Mouse (Mus musculus) testis, adult 2 months (tissue): ENCODE data around the gene Mogat2. TPM values are rescaled to one million over a fixed set of nuclear protein-coding genes. Genes with fewer than 3 reads are reported as not detected.

ENCODE experiments used
- H3K27ac ChIP-seq: fragments of 200-500 bp; 2 replicates; pipeline ENCODE4 v1.5.1; 2012; ENCODE audit warnings: low read depth, low read length; ENCODE audit not compliant: control insufficient read depth, insufficient read depth
- H3K27me3 ChIP-seq: fragments of 200-500 bp; 2 replicates; pipeline ENCODE4 v1.6.1; 2012; ENCODE audit warnings: mild to moderate bottlenecking, low read length, moderate library complexity; ENCODE audit not compliant: control insufficient read depth, insufficient read depth
- H3K36me3 ChIP-seq: fragments of 200-500 bp; 2 replicates; pipeline ENCODE4 v1.6.1; 2012; ENCODE audit warnings: mild to moderate bottlenecking, low read length; ENCODE audit not compliant: control insufficient read depth, insufficient read depth
- H3K4me1 ChIP-seq: fragments of 200-500 bp; 2 replicates; pipeline ENCODE4 v1.6.1; 2012; ENCODE audit warnings: low read length; ENCODE audit not compliant: control insufficient read depth, insufficient read depth
- H3K4me3 ChIP-seq: fragments of 200-500 bp; 2 replicates; pipeline ENCODE4 v1.5.1; 2012; ENCODE audit warnings: low read depth, mild to moderate bottlenecking, low read length, moderate library complexity, mixed read lengths; ENCODE audit not compliant: control insufficient read depth
- CTCF ChIP-seq: fragments of 200-500 bp; IDR thresholded peaks from 2 replicates; pipeline ENCODE4 v1.5.1; 2012; ENCODE audit warnings: low read depth, mild to moderate bottlenecking, inconsistent platforms, low read length, moderate library complexity; ENCODE audit not compliant: control insufficient read depth, insufficient read depth, insufficient replicate concordance
- POLR2A ChIP-seq: fragments of 200-500 bp; IDR thresholded peaks from 2 replicates; pipeline ENCODE4 v1.6.1; 2012; ENCODE audit warnings: low read depth, mild to moderate bottlenecking, inconsistent platforms, low read length, moderate library complexity; ENCODE audit not compliant: control insufficient read depth
- polyA plus RNA-seq: library from polyadenylated mRNA; depleted of rRNA; stranded (reverse); fragments of >200 nt; gene quantifications from 2 replicates; pipeline ENCODE4 v1.2.3, GENCODE M21; 2012

The Mogat2 gene
- polyA plus RNA-seq, 1 experiment = not detected

- H3K4me3 ChIP-seq = peak within 1 kb of the TSS; percentile 88
- no peaks in the 10 kb centered on the region for H3K36me3 ChIP-seq
- no peaks in the 10 kb centered on the region for H3K27me3 ChIP-seq
- peak within 1 kb of the TSS; percentile 87 for H3K27ac ChIP-seq
- no peak for TF ChIP-seq CTCF
- TF ChIP-seq POLR2A = peak; percentile 92
- peaks cover 5% of the 10 kb centered on the region for H3K4me1 ChIP-seq
Observed at GRCm38 (mm10) chr7:99182432-99183172, 55.8 kb downstream of the Mogat2 start, which contains the start of gene Dgat2. TSS of gene Dgat2 (minus strand) at chr7:99182719.

- TF ChIP-seq POLR2A = no peak
- 0 out of 2 replicates have a peak, but pooled peaks have one; percentile 9 for TF ChIP-seq CTCF
- no peaks in the 10 kb centered on the region for H3K36me3 ChIP-seq
- H3K27ac ChIP-seq = peak overlapping the region; percentile 51
- H3K27me3 ChIP-seq = no peaks in the 10 kb centered on the region
- H3K4me3 ChIP-seq = peak overlapping the region; percentile 88
- peaks cover 5% of the 10 kb centered on the region for H3K4me1 ChIP-seq
Observed at GRCm38 (mm10) chr7:99181619-99182431, 56.6 kb downstream of the Mogat2 start.

DNA sequence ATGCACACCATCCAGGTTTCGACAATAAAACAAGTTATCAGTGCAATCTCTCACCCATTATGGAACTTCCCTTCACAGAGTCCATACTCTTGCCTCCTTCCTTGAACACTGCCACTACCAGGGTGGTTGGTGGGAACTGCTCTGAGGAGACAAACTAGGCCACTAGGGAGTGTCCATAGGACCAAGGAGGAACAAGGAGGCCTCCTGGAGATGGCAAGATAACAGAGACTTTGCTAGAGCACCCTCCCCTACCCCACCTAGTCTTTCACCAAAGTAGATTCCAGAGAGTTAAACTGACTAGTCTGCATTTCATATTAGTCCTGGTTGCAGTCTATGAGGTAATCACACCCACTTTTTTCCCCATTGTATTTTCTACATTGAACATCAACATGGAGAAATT lies 58.3 kb downstream of the Mogat2 start:
- Histone ChIP-seq H3K27me3 (no peaks in the 10 kb centered on the region), H3K4me1 (peaks cover 5% of the 10 kb centered on the region), H3K36me3 (no peaks in the 10 kb centered on the region), H3K4me3 (peak overlapping the region; percentile 80), H3K27ac (no peak overlapping the region)
- TF ChIP-seq POLR2A (no peak), CTCF (no peak)

DNA sequence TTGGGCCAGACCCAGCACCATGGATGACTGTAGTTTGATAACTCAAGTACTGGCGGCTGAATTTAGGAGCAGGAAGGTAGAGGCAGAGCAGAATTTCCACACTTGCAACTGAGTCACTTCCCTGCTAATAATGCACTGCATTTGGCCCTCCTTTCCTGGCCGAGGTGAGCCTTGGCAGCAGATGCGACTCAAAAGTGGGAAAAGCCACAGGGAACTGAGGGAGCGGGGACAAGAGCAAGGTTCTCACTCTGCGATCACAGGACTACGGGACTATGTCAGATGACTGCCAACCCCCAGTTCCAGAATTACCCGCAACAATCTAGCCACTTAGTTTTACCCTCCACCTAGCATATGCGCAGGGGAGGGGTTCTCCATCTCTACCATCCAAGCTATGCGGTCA lies 59.1 kb downstream of the Mogat2 start:
- TF ChIP-seq POLR2A = no peak
- H3K36me3 ChIP-seq = no peaks in the 10 kb centered on the region

GRCm38 (mm10) chr7:99177386-99177785 lies 61.0 kb downstream of the Mogat2 start:
- TF ChIP-seq POLR2A (peak; percentile 12; the same call in 1 of the 2 replicates), CTCF (no peak)
- Histone ChIP-seq H3K4me3 (peak overlapping the region; percentile 41), H3K27me3 (no peaks in the 10 kb centered on the region), H3K27ac (peak overlapping the region; percentile 2; the same call in 1 of the 2 replicates), H3K36me3 (no peaks in the 10 kb centered on the region), H3K4me1 (peaks cover 5% of the 10 kb centered on the region)

More for the DNA sequence above, 59.1 kb downstream of the Mogat2 start:
- H3K4me3 ChIP-seq = peak overlapping the region; percentile 80
- H3K4me1 ChIP-seq = peaks cover 5% of the 10 kb centered on the region
- no peak overlapping the region for H3K27ac ChIP-seq
- H3K27me3 ChIP-seq = no peaks in the 10 kb centered on the region

DNA sequence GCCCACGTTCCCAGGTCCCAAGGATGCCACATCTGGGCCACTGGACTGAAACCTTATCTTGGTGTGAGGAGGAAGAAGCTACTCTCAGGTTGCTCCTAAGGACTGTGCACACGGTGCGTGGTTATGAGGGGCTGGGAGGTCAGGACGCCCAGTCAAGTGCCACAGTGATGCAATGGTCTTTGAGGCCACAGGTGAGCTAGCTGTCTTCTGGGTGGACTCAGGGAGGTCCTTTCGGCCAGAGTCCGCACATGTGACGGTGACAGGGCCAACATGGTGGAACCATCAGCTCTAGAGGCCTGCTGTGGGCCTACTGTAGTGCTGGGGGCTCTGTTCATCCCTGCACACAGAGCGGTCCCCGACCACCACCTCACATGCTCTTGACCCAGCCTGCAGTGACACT lies 62.8 kb downstream of the Mogat2 start:
- TF ChIP-seq CTCF = no peak
- no peak for TF ChIP-seq POLR2A
- Histone ChIP-seq H3K27ac (no peak overlapping the region), H3K4me3 (no peak overlapping the region), H3K27me3 (no peaks in the 10 kb centered on the region), H3K4me1 (no peaks in the 10 kb centered on the region; the same call in 1 of the 2 replicates), H3K36me3 (no peaks in the 10 kb centered on the region)

DNA sequence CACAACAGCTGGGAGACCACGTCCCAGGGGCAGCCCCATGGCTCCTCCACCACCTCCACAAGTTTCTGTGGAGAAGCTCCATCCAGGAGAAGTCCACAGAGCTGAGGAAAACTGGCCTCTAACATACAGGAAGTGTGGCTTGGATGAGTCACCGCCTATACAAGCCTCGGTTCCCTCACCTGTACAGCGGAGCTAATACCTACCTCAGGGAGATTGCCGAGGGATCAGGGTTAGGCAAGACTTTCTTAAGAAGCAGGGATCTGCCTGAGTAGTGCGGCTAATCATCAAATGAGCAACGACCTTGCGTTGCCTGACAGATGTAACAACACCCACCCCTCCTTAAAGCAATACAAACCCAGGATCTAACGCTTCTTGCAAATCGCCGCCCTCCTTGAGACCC lies 63.3 kb downstream of the Mogat2 start:
- Histone ChIP-seq H3K27me3 (no peaks in the 10 kb centered on the region), H3K27ac (no peak overlapping the region), H3K4me3 (no peak overlapping the region), H3K4me1 (no peaks in the 10 kb centered on the region; the same call in 1 of the 2 replicates), H3K36me3 (no peaks in the 10 kb centered on the region)
- TF ChIP-seq POLR2A (no peak), CTCF (no peak)
